Mouse (Mus musculus) limb, embryonic 13.5 days (tissue): Measurements from ENCODE around the gene Sptssb. TPM values are rescaled to one million over a fixed set of nuclear protein-coding genes. Genes with fewer than 3 reads are reported as not detected.

ENCODE experiments used
- ATAC-seq: fragments of 200-750 bp; cut with Nextera tagmentation; 2 replicates; pipeline ENCODE4 v1.8.0; 2017; ENCODE audit warnings: low read depth, moderate number of reproducible peaks, moderate TSS enrichment; ENCODE audit not compliant: low FRiP score
- H3K27ac ChIP-seq: fragments of 300-500 bp; sonication (generic); 2 replicates; pipeline ENCODE4 v1.5.1; 2015; ENCODE audit warnings: inconsistent platforms, mild to moderate bottlenecking, moderate library complexity
- H3K27me3 ChIP-seq: fragments of 300-500 bp; sonication (generic); 2 replicates; pipeline ENCODE4 v1.6.1; 2015; ENCODE audit warnings: mild to moderate bottlenecking, inconsistent platforms
- H3K36me3 ChIP-seq: fragments of 300-500 bp; sonication (generic); 2 replicates; pipeline ENCODE4 v1.6.1; 2015; ENCODE audit warnings: inconsistent platforms, mild to moderate bottlenecking, moderate library complexity
- H3K4me1 ChIP-seq: fragments of 300-500 bp; sonication (generic); 2 replicates; pipeline ENCODE4 v1.6.1; 2015; ENCODE audit warnings: inconsistent platforms
- H3K4me2 ChIP-seq: fragments of 300-500 bp; sonication (generic); replicated peaks from 2 replicates; pipeline ENCODE4 v1.6.1; 2015; ENCODE audit warnings: inconsistent platforms, mild to moderate bottlenecking, moderate library complexity
- H3K4me3 ChIP-seq: fragments of 300-500 bp; sonication (generic); 2 replicates; pipeline ENCODE4 v1.5.1; 2015; ENCODE audit warnings: moderate library complexity, mild to moderate bottlenecking, inconsistent platforms
- H3K9ac ChIP-seq: fragments of 300-500 bp; sonication (generic); 2 replicates; pipeline ENCODE4 v1.6.1; 2015; ENCODE audit warnings: mild to moderate bottlenecking, inconsistent platforms
- H3K9me3 ChIP-seq: fragments of 300-500 bp; sonication (generic); 2 replicates; pipeline ENCODE4 v1.6.1; 2016; ENCODE audit warnings: inconsistent platforms
- WGBS: fragments of 180-500 bp; shearing (Covaris S2); methylation state at CpG from one replicate; pipeline ENCODE4 v1.1.7; 2015; 5-methylcytosine and 5-hydroxymethylcytosine counted together
- polyA plus RNA-seq: library from polyadenylated mRNA; unstranded; fragments of >200 nt; fragmentation: Nextera tagmentation; extraction: Ambion mirVana; gene quantifications from 2 replicates; pipeline ENCODE4 v1.2.1, GENCODE M21; 2015

Sptssb gene
- polyA plus RNA-seq, 1 experiment from 2014 or later = 0.31 TPM

DNA sequence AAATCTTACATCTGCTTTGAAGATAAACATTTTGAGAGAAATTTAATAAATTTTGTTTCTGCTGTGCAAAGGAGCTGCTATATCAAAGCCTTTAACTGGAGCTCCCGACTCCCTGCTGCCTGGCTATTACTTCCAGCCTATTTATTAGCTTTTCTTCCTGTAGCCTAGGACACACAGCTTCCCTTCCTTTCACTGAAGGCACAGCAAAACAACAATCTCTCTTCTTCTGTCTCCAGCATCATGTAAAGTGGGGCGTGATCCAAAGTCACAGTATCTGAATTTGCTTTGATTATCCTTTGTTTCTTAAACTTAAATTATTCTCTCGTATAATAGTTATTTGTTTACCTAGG is 39.9 kb downstream of the Sptssb start:
- Histone ChIP-seq H3K4me1 (no peaks in the 10 kb centered on the region), H3K4me2 (no peak overlapping the region), H3K27me3 (no peaks in the 10 kb centered on the region), H3K27ac (no peak overlapping the region), H3K9ac (no peak overlapping the region), H3K4me3 (no peak overlapping the region), H3K36me3 (no peaks in the 10 kb centered on the region), H3K9me3 (no peaks in the 10 kb centered on the region)
- WGBS = 39% methylated on average over 3 of the region's 3 CpGs
- no peak for ATAC-seq

DNA sequence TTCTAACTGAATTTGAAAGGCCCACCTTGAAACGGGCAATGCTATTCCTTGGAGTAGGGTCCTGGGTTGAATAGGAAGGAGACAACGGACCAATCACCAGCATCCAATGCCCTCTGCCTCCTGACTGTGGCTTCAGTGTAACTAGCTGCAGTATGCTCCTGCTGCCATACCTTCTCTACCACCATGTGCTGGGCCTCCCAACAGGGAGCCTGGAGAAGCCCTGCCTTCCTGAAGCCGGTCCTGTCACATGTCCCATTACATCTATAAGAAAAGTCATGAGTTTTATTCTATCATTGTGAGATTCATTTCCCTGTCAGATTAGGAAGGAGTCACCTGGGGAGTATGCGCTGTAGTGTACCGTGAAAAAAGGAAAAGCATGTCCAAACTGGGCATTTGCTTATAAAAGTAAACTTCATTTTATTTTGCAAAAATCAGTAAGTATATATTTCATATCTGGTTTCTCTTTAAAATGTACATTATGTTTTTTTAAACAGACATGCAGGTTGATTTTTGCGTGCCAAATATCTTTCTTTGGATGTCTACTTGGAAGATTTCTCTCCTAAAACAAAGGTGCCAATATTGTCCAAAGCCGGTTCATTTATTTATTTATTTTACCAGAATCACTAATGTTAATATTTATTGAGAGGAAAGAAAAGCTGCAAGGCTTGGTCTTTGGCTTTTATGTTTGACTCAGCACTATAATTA is 40.4 kb downstream of the Sptssb start:
- 77% methylated on average over 7 of the region's 7 CpGs for WGBS
- Histone ChIP-seq H3K36me3 (no peaks in the 10 kb centered on the region), H3K27me3 (no peaks in the 10 kb centered on the region), H3K4me2 (no peak overlapping the region), H3K4me3 (no peak overlapping the region), H3K9me3 (no peaks in the 10 kb centered on the region), H3K27ac (no peak overlapping the region), H3K9ac (no peak overlapping the region), H3K4me1 (no peaks in the 10 kb centered on the region)
- ATAC-seq = no peak

DNA sequence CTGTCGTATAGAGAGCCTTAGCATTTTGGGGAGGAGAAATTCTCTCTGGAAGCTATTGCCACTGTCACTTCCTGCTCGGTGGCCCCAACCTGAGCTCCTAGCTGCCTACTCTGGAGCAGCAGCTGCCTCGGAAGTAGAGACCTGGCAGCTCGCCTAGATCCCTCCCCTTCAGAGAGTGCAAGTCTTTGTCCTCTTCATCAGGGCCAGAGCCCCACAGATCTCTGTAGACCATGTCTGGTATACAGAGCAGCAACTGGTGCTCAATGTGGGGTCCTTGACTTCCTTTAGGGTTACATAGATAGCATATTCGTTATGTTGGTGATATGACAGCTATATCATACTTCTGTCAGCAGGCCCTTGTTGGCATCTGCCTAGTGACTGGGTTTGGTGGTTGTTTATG is 41.3 kb downstream of the Sptssb start:
- Histone ChIP-seq H3K4me1 (no peaks in the 10 kb centered on the region), H3K27ac (no peak overlapping the region), H3K9ac (no peak overlapping the region), H3K27me3 (no peaks in the 10 kb centered on the region), H3K9me3 (no peaks in the 10 kb centered on the region), H3K4me2 (no peak overlapping the region), H3K4me3 (no peak overlapping the region), H3K36me3 (no peaks in the 10 kb centered on the region)
- WGBS = 75% methylated on average over 5 of the region's 5 CpGs
- no peak for ATAC-seq

DNA sequence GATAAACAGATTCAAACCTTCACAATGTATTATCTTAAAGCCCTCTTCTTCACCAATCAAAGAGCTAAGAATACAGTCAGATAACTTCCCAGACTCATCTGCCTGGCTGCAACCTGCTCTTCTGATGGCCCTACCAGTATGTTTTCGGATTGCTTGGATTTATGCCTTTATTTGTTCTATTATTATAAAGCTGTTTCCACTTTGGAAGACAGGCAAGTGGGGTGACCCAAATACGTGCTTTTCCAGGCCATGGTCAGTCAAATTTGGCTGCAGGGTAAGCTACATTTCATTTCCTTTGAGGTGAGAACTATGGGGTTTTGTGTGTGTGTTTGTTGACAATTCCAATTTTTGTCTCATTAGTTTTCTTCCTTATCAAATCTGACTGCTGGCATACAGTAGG is 43.2 kb downstream of the Sptssb start:
- H3K36me3 ChIP-seq = no peaks in the 10 kb centered on the region
- no peaks in the 10 kb centered on the region for H3K4me1 ChIP-seq
- no peak overlapping the region for H3K9ac ChIP-seq
- no peak overlapping the region for H3K4me3 ChIP-seq
- H3K27ac ChIP-seq = no peak overlapping the region
- H3K27me3 ChIP-seq = no peaks in the 10 kb centered on the region
- 64% methylated on average over 2 of the region's 2 CpGs for WGBS
- no peaks in the 10 kb centered on the region for H3K9me3 ChIP-seq
- no peak overlapping the region for H3K4me2 ChIP-seq
- no peak for ATAC-seq

DNA sequence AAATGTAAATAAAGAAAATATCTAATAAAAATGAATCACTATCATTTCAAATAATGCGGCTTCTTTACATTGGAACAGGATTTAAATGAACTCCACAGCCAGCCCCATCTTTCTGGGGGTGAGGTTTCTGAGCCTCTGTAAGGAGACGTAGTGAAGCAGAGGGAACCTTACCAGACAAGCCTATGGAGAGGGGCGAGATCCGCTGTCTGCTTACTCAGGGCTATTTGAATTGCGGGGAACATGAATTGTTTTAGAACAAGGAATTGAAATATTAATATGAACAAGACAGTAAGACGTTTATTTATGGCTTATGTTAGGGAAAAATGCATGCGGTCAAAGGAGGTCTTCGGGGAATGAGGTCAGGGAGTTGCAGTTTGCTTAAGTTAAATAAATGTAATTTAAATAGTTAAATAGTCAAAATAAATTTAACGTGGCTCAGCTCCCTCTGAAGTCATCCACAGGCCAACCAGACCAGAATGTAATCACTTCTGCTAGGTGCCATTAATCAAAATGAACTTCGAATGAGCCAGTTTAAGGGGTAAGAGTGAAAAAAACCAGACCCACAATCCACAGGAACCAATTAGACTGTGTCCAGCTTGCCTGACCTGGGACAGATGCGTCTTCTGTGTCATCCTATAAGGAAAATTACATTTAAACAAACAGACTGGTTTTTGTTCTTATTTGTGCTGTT is 46.6 kb downstream of the Sptssb start:
- Histone ChIP-seq H3K4me3 (no peak overlapping the region), H3K36me3 (no peaks in the 10 kb centered on the region), H3K9ac (no peak overlapping the region), H3K4me1 (no peaks in the 10 kb centered on the region), H3K4me2 (no peak overlapping the region), H3K9me3 (no peaks in the 10 kb centered on the region), H3K27me3 (no peaks in the 10 kb centered on the region), H3K27ac (no peak overlapping the region)
- 46% methylated on average over 11 of the region's 11 CpGs for WGBS
- no peak for ATAC-seq

DNA sequence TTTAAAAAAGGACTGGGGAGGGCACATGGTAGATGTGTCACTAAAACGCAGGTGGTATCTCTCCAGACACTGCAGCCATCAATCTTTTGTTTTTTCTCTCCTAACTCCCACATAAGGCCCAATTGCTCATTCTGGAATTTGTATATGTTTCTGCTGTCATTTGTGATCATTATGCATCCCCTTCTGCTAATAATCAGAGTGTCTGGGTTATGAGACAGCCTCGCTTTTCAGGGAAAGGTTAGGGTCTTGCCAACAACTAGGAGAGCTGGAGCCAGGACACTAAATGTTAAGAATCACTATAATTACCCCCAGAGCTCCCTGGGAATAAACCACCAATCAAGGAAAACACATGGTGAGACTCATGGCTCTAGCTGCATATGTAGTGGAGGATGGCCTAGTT is 47.3 kb downstream of the Sptssb start:
- 60% methylated on average over 2 of the region's 2 CpGs for WGBS

DNA sequence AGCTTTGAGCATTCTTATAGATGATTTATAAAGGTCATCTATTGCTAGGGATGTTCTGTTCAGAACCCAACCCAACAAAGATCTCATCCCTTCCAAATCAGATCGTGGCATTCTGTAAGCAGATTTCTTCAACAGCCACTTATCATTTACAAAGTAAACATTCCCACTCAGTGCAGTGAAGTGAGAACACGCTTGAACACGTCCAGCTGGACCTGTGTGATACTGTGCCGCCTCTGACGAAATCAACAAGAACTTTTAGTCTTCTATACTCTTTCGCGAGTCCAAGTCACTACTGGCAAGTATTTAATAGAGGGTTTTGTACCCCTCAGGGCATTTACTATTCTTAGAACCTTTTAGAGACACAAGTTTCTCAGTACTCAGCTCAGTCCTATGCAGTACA is 51.3 kb downstream of the Sptssb start:
- H3K9me3 ChIP-seq = no peaks in the 10 kb centered on the region
- no peak overlapping the region for H3K27ac ChIP-seq
- no peak overlapping the region for H3K4me2 ChIP-seq
- ATAC-seq = no peak
- no peak overlapping the region for H3K4me3 ChIP-seq
- no peaks in the 10 kb centered on the region for H3K27me3 ChIP-seq
- no peaks in the 10 kb centered on the region for H3K36me3 ChIP-seq
- 78% methylated on average over 7 of the region's 7 CpGs for WGBS
- no peaks in the 10 kb centered on the region for H3K4me1 ChIP-seq
- H3K9ac ChIP-seq = no peak overlapping the region

More for the DNA sequence above, 47.3 kb downstream of the Sptssb start:
- H3K9me3 ChIP-seq = no peaks in the 10 kb centered on the region
- H3K4me1 ChIP-seq = no peaks in the 10 kb centered on the region
- H3K4me3 ChIP-seq = no peak overlapping the region
- no peak overlapping the region for H3K4me2 ChIP-seq
- H3K36me3 ChIP-seq = no peaks in the 10 kb centered on the region
- no peak for ATAC-seq
- H3K27ac ChIP-seq = no peak overlapping the region
- no peaks in the 10 kb centered on the region for H3K27me3 ChIP-seq
- no peak overlapping the region for H3K9ac ChIP-seq

DNA sequence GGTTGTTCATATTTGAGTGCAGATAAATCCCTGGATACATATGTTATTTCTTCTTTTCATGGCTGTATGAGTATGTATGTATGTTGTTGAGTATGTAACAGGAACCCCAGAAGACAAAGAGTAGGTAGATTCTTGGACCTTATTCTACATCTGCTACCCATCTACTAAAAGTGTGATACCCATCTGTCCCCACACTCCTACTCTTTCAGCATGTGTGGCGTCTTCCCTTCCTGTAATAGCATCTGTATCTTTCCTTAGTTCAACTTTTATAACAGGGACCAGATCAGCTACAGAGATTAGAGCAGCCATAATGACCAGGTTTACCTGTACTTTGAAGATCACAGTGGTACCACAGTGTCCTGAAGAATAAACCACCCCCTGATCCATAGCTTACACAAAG is 56.6 kb downstream of the Sptssb start:
- Histone ChIP-seq H3K4me3 (no peak overlapping the region), H3K4me2 (no peak overlapping the region), H3K9ac (no peak overlapping the region), H3K4me1 (no peaks in the 10 kb centered on the region), H3K36me3 (no peaks in the 10 kb centered on the region), H3K9me3 (no peaks in the 10 kb centered on the region), H3K27ac (no peak overlapping the region), H3K27me3 (no peaks in the 10 kb centered on the region)
- no peak for ATAC-seq
- 78% methylated on average over 1 of the region's 1 CpGs for WGBS

DNA sequence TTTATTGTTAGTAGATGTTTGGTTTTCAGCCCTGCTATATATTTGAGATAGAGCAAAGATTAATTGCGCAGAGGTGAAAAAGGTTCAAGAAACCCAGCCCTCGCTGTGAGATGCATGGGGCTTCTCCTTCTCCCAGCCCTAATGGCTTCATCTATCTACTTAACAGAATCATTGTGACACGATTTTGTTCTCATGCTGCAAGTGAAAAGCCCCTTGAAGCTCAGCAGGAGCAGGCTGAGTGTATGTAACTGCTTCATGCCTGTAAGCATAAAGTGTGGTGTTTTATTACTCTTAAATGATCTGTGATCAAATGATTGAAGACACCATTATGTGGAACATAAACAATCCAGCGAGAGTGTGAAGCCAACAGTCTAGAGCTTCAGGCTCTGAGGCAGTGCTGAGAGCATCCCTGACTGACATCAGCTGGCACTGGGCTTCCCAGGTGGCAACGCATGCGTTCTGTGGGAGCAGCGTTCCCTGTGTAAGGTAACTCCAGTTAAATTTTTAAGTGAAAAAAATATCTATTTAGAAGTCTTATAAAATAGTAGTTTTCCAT is 58.8 kb downstream of the Sptssb start:
- H3K9me3 ChIP-seq = no peaks in the 10 kb centered on the region
- no peak overlapping the region for H3K27ac ChIP-seq
- H3K27me3 ChIP-seq = no peaks in the 10 kb centered on the region
- no peak overlapping the region for H3K9ac ChIP-seq
- ATAC-seq = no peak
- no peaks in the 10 kb centered on the region for H3K4me1 ChIP-seq
- 44% methylated on average over 7 of the region's 7 CpGs for WGBS
- H3K4me3 ChIP-seq = no peak overlapping the region
- no peak overlapping the region for H3K4me2 ChIP-seq
- no peaks in the 10 kb centered on the region for H3K36me3 ChIP-seq

DNA sequence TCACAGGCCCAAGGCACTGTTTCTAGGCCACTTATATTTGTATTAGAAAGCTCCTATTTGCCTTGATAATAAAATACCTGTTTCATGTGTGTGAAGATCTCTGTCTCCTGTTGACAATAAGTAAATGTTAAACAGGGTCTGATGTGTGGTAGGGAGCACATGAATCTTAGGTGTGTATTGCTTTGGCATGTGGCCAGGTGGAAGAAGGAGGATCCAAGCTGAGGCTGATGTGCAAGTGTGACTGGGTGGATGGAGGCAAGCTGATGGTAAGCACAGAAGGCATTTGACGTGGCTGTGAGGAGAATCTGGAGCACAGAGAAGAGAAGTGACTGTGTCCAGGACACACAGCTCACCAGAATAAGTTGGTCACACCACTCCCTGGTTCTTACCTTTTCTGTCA is 60.6 kb downstream of the Sptssb start:
- Histone ChIP-seq H3K4me1 (no peaks in the 10 kb centered on the region), H3K9me3 (no peaks in the 10 kb centered on the region), H3K36me3 (no peaks in the 10 kb centered on the region), H3K9ac (no peak overlapping the region), H3K27me3 (no peaks in the 10 kb centered on the region), H3K27ac (no peak overlapping the region), H3K4me2 (no peak overlapping the region), H3K4me3 (no peak overlapping the region)
- ATAC-seq = no peak
- WGBS = 86% methylated on average over 1 of the region's 1 CpGs

DNA sequence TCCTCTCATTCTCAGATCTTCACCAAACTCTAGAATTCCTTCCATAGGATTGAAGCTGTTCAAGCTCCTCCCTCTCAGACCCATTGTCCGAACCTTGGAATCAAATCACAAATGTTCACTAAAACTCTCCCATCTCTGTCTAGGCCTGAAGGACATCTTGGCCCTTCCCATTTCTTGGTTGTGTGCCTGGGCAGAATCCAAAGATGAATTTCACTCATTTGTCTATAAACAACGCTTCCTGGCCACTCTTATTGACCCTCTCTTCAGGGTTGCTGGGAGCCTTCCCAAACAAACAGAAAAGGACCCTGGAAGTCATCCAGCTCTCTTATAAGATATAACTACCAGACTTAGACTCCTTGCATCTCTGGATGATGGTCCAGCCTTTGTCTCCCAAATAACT is 61.8 kb downstream of the Sptssb start:
- H3K27me3 ChIP-seq = no peaks in the 10 kb centered on the region
- H3K4me2 ChIP-seq = no peak overlapping the region
- WGBS = 87% methylated on average over 2 of the region's 2 CpGs
- no peak overlapping the region for H3K9ac ChIP-seq
- no peak overlapping the region for H3K27ac ChIP-seq
- H3K4me1 ChIP-seq = no peaks in the 10 kb centered on the region
- no peak overlapping the region for H3K4me3 ChIP-seq
- no peaks in the 10 kb centered on the region for H3K36me3 ChIP-seq
- peaks cover 6% of the 10 kb centered on the region; the same call in 1 of the 2 replicates for H3K9me3 ChIP-seq
- ATAC-seq = no peak

DNA sequence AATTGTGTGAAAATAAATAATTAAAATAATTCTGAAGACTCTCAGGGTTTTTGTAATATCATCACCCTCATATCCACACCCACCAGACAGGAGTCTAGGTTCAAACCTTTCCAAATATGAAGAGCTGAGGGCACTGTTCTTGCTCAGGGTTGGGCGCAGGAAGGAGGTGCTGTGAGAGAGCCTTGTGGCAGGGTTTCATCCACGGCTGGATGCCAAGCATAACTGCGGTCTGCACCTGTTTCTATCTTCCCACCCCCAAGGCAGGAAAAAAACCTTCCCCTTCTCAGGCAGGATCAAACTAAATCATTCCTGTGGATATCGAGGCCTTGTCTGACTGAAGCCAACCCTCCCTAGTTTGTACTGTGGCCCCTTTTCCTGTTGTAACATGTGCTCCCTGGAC is 62.2 kb downstream of the Sptssb start:
- Histone ChIP-seq H3K27ac (no peak overlapping the region), H3K9me3 (peaks cover 6% of the 10 kb centered on the region; the same call in 1 of the 2 replicates), H3K4me2 (no peak overlapping the region), H3K4me3 (no peak overlapping the region), H3K36me3 (no peaks in the 10 kb centered on the region), H3K9ac (no peak overlapping the region), H3K4me1 (no peaks in the 10 kb centered on the region), H3K27me3 (no peaks in the 10 kb centered on the region)
- 65% methylated on average over 4 of the region's 4 CpGs for WGBS
- ATAC-seq = no peak
